ENCODE assay signal across 21 mouse cellular contexts in genomic region chr2:123047321-123047720, GRCm38 (mm10).
"Had no signal": no experiment of that assay in that cellular context is flagged by ENCODE, and none has a peak within 500 bp of the region (broad histone marks: within the 10 kb centered on the region; RNA-seq: fewer than 3 reads in every experiment).

No protein-coding gene starts in this region.

- H3K4me1 ChIP-seq: lung, embryonic 15.5 days; midbrain, embryonic 10.5 days; midbrain, embryonic 12.5 days; neural tube, embryonic 13.5 days; neural tube, embryonic 15.5 days had no signal

- H3K4me3 ChIP-seq: lung, embryonic 15.5 days; midbrain, embryonic 10.5 days; midbrain, embryonic 12.5 days; myocyte; neural tube, embryonic 13.5 days; neural tube, embryonic 15.5 days had no signal

- H3K9ac ChIP-seq: lung, embryonic 15.5 days; midbrain, embryonic 12.5 days; neural tube, embryonic 13.5 days; neural tube, embryonic 15.5 days had no signal

- DNase-seq: lung, adult 2 months; lung, postnatal 14 days; lung, postnatal 36 days; midbrain, embryonic 14.5 days; retina, postnatal 1 day; right cerebral cortex, adult 18-20 months; right cerebral cortex, postnatal 25 days; right cerebral cortex, postnatal 4 days; spleen, adult 18-20 months; thymus, adult 18-20 months; thymus, postnatal 14 days; thymus, postnatal 36 days had no signal

- H3K36me3 ChIP-seq: lung, embryonic 15.5 days; midbrain, embryonic 10.5 days; midbrain, embryonic 12.5 days; neural tube, embryonic 13.5 days; neural tube, embryonic 15.5 days had no signal

- ATAC-seq: lung, postnatal 0 days; midbrain, embryonic 16.5 days had no signal

- H3K4me2 ChIP-seq: lung, embryonic 15.5 days; midbrain, embryonic 12.5 days; neural tube, embryonic 13.5 days; neural tube, embryonic 15.5 days had no signal

- H3K27ac ChIP-seq: lung, embryonic 15.5 days; macrophage; midbrain, embryonic 10.5 days; midbrain, embryonic 12.5 days; neural tube, embryonic 13.5 days; neural tube, embryonic 15.5 days had no signal

- H3K9me3 ChIP-seq: lung, embryonic 15.5 days; midbrain, embryonic 10.5 days; midbrain, embryonic 12.5 days; neural tube, embryonic 13.5 days; neural tube, embryonic 15.5 days had no signal

- H3K27me3 ChIP-seq: lung, embryonic 15.5 days; midbrain, embryonic 12.5 days; neural tube, embryonic 13.5 days; neural tube, embryonic 15.5 days had no signal
